Mouse (Mus musculus) neural tube, embryonic 13.5 days (tissue): Measurements from ENCODE around the gene Gcn1l1. TPM values are rescaled to one million over a fixed set of nuclear protein-coding genes. Genes with fewer than 3 reads are reported as not detected.

Source experiments
- ATAC-seq: fragments of 200-750 bp; cut with Nextera tagmentation; 2 replicates; pipeline ENCODE4 v1.8.0; 2017; ENCODE audit warnings: low read depth, mild to moderate bottlenecking, moderate TSS enrichment, moderate library complexity
- H3K27ac ChIP-seq: fragments of 300-500 bp; sonication (generic); replicated peaks from 2 replicates; pipeline ENCODE4 v1.5.1; 2015; ENCODE audit warnings: moderate library complexity, mild to moderate bottlenecking, inconsistent platforms
- H3K27me3 ChIP-seq: fragments of 300-500 bp; sonication (generic); 2 replicates; pipeline ENCODE4 v1.6.1; 2015; ENCODE audit warnings: mild to moderate bottlenecking, inconsistent platforms
- H3K36me3 ChIP-seq: fragments of 300-500 bp; sonication (generic); 2 replicates; pipeline ENCODE4 v1.6.1; 2015; ENCODE audit warnings: mild to moderate bottlenecking, inconsistent platforms
- H3K4me1 ChIP-seq: fragments of 300-500 bp; sonication (generic); replicated peaks from 2 replicates; pipeline ENCODE4 v1.6.1; 2015; ENCODE audit warnings: inconsistent platforms
- H3K4me2 ChIP-seq: fragments of 300-500 bp; sonication (generic); 2 replicates; pipeline ENCODE4 v1.6.1; 2015; ENCODE audit warnings: inconsistent platforms, mild to moderate bottlenecking, moderate library complexity
- H3K4me3 ChIP-seq: fragments of 300-500 bp; sonication (generic); 2 replicates; pipeline ENCODE4 v1.5.1; 2015; ENCODE audit warnings: mild to moderate bottlenecking, inconsistent platforms
- H3K9ac ChIP-seq: fragments of 300-500 bp; sonication (generic); 2 replicates; pipeline ENCODE4 v1.6.1; 2015; ENCODE audit warnings: moderate library complexity, mild to moderate bottlenecking, inconsistent platforms
- H3K9me3 ChIP-seq: fragments of 300-500 bp; sonication (generic); 2 replicates; pipeline ENCODE4 v1.6.1; 2016; ENCODE audit warnings: inconsistent platforms
- whole genome bisulfite sequencing: fragments of 180-500 bp; shearing (Covaris S2); methylation state at CpG from one replicate; pipeline ENCODE4 v1.1.7; 2015; 5-methylcytosine and 5-hydroxymethylcytosine counted together
- microRNA-seq: library from miRNA; unstranded; fragments of <30 nt; microRNA quantifications from one replicate; pipeline ENCODE4, GENCODE M21; 2016
- polyA plus RNA-seq: library from polyadenylated mRNA; unstranded; fragments of >200 nt; fragmentation: Nextera tagmentation; extraction: Ambion mirVana; gene quantifications from 2 replicates; pipeline ENCODE4 v1.2.1, GENCODE M21; 2015

Gcn1l1 gene
- polyA plus RNA-seq, 1 experiment from 2014 or later = 39.3 TPM

GRCm38 (mm10) chr5:115671846-115672245 lies 106.8 kb downstream of the Gcn1l1 start:
- no peaks in the 10 kb centered on the region for H3K4me1 ChIP-seq
- ATAC-seq = no peak
- WGBS = 50% methylated on average over 8 of the region's 8 CpGs

More at GRCm38 (mm10) chr5:115671846-115672245, 106.8 kb downstream of the Gcn1l1 start:
- Histone ChIP-seq H3K9ac (no peak overlapping the region), H3K4me3 (no peak overlapping the region), H3K36me3 (peaks cover 19% of the 10 kb centered on the region; the same call in 1 of the 2 replicates), H3K9me3 (no peaks in the 10 kb centered on the region), H3K27me3 (no peaks in the 10 kb centered on the region), H3K4me2 (no peak overlapping the region), H3K27ac (no peak overlapping the region)

Small RNA genes lying within 50 kb of the gene (microRNA-seq; reads per million reads assigned to microRNA genes)
- 1.2 reads per million for gene Mir7029
- gene Mir7030 = not detected

Other genes with a start within 250 kb of the Gcn1l1 start
- 170 and 220 TPM in 2 replicates for gene Srsf9, start 238.1 kb upstream of the Gcn1l1 start, polyA plus RNA-seq
- gene Gatc, start 224.1 kb upstream of the Gcn1l1 start, polyA plus RNA-seq = 36.7 and 41.1 TPM in 2 replicates
- 49.7 and 54.8 TPM in 2 replicates for gene Triap1, start 224.0 kb upstream of the Gcn1l1 start, polyA plus RNA-seq
- 1,130 and 1,174 TPM in 2 replicates for gene Cox6a1, start 216.3 kb upstream of the Gcn1l1 start, polyA plus RNA-seq
- 66.5 and 66.7 TPM in 2 replicates for gene Msi1, start 135.7 kb upstream of the Gcn1l1 start, polyA plus RNA-seq
- 0.95 TPM in 1 of 2 replicates, not detected in the other for gene Pla2g1b, start 99.0 kb upstream of the Gcn1l1 start, polyA plus RNA-seq
- 26.8 and 33.0 TPM in 2 replicates for gene Sirt4, start 80.5 kb upstream of the Gcn1l1 start, polyA plus RNA-seq
- gene Pxn, start 58.6 kb upstream of the Gcn1l1 start, polyA plus RNA-seq = 26.5 and 26.6 TPM in 2 replicates
- gene Rplp0, start 5.8 kb upstream of the Gcn1l1 start, polyA plus RNA-seq = 767 and 869 TPM in 2 replicates
- gene Rab35, start 66.7 kb downstream of the Gcn1l1 start, polyA plus RNA-seq = 17.1 and 18.5 TPM in 2 replicates
- 23.0 and 24.2 TPM in 2 replicates for gene Bicdl1, start 166.4 kb downstream of the Gcn1l1 start, polyA plus RNA-seq